Mouse (Mus musculus): ENCODE data around the gene Zfp503.

Gene Zfp503

DNA sequence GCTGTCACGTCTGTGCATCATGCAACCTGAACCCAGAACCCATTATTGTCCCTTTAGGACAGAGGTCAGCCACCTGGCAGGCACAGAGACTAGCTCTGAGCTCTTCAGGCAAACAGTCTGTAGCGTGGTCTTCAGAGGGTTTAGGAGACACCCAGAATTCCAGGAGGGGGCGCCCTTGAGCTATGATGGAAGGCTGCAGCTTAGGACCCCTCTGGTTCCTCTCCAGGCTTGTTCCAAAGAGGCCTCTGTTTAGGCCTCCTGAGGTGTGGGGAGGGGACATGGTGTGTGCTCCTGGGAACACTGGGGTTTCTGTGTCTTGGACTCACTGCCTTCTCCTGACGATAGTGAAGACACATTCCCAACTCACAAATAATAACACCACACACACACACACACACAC, 20.4 kb downstream of the Zfp503 start:
- no peak for DNase-seq (ENCODE audit: low spot score)

DNA sequence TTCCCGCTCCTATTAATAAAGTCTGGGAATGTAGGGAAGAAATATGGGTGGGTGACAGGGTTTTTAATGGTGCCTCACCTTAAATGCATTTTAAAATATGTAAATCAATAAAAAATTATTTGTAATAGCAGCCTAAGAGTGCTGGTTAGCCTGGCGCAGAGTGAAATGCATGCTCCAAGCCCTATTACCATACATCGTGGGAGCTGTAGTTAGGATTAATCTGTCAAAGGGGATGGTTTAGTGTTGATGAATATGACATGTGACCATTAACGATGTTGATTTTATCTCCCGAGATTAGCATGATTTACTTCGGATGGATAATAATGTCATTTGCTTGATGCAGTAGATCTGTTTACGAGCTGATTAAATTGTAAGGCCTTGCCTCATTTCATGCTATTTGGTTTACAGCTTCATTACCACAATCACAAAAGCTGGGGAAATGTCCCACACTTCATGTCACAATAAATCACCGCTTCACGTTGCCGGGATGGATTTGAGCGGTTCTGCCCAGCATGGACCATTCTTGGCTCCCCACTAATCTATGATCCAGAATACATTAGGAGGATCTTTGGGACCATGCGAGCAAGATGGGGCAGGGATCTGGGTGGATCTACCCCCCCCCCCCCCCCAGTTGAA, 21.9 kb downstream of the Zfp503 start:
- DNase-seq (ENCODE audit: low spot score), result no peak

DNA sequence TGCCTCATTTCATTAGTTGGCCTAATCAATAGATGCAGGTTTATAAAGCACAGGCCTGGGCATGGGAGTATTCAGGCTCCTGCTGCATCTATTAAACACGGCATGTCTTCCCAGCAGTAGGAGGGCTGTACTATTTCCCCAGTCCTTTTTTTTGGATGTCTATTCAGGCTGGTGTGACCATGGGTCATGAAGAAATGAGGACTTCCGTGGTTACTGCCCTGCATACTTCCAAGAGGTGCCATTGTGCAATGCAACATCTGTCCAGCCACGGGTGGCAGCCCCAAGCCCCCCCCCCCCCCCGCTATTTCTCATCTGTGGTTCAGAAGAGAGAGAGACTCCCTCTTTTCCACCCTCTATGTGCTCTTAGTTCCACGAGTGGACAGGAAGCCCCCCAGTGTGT, 23.1 kb downstream of the Zfp503 start:
- no peak for DNase-seq (ENCODE audit: low spot score)

DNA sequence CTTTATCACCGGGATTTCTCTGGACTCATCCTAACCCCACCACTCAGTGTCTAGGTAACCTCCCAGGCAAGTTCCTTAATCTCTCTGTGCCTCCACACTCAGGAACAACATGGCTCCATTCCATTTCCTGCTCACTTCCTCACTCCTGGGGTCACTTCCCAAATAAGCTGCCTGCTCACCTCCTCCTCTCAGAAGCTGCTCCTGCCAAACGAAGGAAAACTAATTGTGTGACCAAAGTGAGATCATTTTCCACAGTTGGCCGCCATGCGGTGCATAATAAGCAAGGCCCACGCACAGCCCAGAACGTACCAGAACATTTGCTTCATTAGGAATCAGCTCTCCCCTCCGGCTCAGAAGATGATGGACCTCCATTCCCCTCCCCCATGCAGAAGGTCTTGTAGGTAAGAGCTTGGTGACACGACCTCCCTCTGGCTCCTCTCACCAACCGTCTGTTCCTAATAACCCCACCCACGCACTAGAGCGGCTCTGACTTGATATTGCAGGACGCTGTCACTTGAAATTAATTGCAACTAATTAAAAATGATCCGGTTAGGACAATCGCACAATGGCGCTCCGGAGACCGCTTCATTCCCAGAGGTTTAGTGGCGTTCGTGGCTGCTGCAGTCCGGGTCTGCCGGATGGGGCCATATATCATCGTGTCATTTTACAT, 26.9 kb downstream of the Zfp503 start:
- no peak for DNase-seq (ENCODE audit: low spot score)

GRCm38 (mm10) chr14:21959243-21959642, 30.2 kb downstream of the Zfp503 start:
- DNase-seq (ENCODE audit: low spot score), result no peak

DNA sequence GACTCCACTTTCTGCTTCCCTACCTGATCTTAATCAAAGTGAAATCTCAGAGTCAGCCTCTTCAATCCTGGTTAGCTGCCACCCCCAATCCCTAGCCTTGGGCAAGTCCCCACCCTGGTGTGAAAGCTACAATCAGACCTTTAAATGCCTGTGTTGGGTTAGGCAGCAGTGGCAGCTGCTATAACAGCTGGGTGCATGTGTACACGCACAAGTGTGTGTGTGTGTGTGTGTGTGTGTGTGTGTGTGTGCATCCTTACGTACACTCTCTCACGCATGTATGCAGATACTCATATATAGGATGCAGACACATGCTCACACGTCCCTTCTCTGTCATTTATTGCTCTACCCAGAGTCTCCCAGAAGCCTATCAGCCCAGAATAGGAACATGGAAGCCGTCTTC, 30.8 kb downstream of the Zfp503 start:
- no peak for DNase-seq (ENCODE audit: low spot score)

GRCm38 (mm10) chr14:21952541-21952940, 36.9 kb downstream of the Zfp503 start:
- no peak for DNase-seq (ENCODE audit: low spot score)

- DNase-seq (ENCODE audit: low spot score), result no peak
Measured at GRCm38 (mm10) chr14:21951896-21952523, 37.4 kb downstream of the Zfp503 start.

DNA sequence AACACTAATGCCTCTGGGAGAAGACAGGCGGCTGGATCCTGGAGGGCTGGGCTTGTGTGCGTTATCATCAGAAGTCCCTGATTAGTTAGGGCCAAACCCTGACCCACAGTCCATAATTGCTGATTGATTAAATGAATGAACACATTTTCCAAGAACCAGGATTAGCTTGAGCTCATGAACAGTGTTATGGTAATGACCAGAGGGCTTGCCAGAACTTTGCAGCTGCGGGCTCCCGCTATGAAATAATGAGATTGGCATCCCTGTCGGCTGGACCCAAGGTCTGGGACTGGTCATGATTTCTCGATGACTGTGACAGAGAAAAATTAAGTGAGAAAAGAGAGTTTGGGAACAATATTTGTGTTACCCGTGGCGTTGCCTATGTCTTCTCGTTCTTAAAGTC, 44.5 kb downstream of the Zfp503 start:
- DNase-seq (ENCODE audit: low spot score), result no peak

DNA sequence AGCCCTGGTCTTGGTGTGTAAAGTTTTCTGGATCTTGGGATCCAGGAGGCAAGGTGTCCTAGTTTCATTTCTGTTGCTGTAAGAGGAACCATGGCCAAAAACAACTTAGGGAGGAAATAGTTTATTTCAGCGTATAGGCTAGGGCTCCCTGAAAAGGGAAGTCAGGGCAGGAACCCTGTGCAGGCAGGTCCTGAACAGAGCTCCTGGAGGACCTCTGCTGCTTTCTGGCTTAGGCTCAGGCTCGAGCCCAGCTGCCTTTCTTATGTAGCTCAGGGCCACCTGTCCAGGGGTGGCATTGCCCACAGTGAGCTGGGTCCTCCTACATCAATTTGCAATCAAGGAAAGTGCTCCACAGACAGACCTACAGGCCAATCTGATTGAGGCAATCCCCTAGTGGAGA, 47.8 kb downstream of the Zfp503 start:
- DNase-seq (ENCODE audit: low spot score), result no peak

DNA sequence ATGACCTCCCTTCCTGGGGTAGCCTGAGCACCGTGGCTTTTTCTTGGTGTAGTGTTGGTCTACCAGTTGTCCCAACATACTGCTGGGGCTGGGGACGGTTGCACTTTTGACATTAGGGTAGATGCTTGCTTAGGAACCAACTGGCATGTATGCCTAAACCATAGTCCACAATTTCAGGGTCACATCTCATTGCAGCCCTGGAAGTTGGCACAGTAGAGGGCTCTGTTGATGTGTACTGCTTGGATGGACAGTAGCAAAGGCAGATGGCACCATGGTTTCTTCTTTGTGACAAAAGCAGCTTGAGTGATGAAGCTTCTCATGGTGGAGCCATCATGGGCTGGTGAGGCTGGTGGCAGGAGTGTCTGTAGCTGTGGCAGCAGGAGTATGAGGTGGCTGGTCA, 52.3 kb downstream of the Zfp503 start:
- no peak for DNase-seq (ENCODE audit: low spot score)

- DNase-seq (ENCODE audit: low spot score), result no peak
Measured at GRCm38 (mm10) chr14:21936102-21936630, 53.2 kb downstream of the Zfp503 start.

Measured in spleen, adult 12 weeks (tissue).